Mouse (Mus musculus): ENCODE results near the gene Abca1.

GRCm38 (mm10) chr4:53094331-53094730 is 65.4 kb downstream of the Abca1 start:
- TF ChIP-seq POLR2A (IDR thresholded peaks at IDR 0.05; ENCODE audit: extremely low read depth, insufficient read depth, low read length) (no peak), CTCF (IDR thresholded peaks at IDR 0.05; ENCODE audit: extremely low read depth, insufficient read depth, low read length) (no peak)

Measured in cortical plate, adult 2 months (tissue).